19 mouse cellular contexts compared by ENCODE assay signal in the genomic region with DNA sequence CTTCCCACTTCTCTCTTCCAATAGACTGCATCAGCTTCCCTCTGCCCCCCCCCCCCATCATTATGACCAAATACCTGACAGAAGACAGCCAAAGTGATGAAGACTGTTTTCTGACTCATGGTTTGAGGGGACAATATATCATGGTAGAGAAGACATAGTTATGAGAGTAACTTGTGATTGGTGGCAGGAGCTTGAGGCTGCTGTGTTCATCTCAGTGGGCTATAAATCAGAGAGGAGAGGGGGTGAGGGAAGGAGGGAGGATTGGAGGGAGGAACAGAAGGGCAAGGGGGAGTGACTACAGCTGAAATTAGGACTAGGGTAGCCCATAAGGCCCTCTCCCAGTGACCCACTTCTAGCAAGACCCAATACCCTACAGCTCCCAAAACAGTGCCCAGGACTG.
DNase-seq lines count a peak whose midpoint lies in the region; ATAC-seq and TF ChIP-seq lines count a peak whose summit lies in the region.
"Had no signal": no experiment of that assay in that cellular context is flagged by ENCODE, and none has a peak within 500 bp of the region (broad histone marks: within the 10 kb centered on the region; RNA-seq: fewer than 3 reads in every experiment).

No protein-coding gene starts in this region.

- no peak for DNase-seq in hindbrain, embryonic 10.5 days (ENCODE audit: low spot score)
- DNase-seq in hindbrain, postnatal 0 days (ENCODE audit: low spot score), result no peak
- DNase-seq in kidney, postnatal 0 days (ENCODE audit: low spot score), result peak; percentile 84
- DNase-seq in kidney, postnatal 25 days, result no peak
- DNase-seq in brain, embryonic 14.5 days (ENCODE audit: low read depth), result peak; percentile 41
- no peak for DNase-seq in embryonic facial prominence, embryonic 10.5 days (ENCODE audit: low spot score)
- no peak for DNase-seq in spleen, postnatal 4 days (ENCODE audit: low spot score in 2 of 2)
- DNase-seq: adrenal gland, adult 2 months; adrenal gland, postnatal 25 days; cerebellum, adult 2 months; cerebellum, postnatal 10 days; embryo, embryonic 11 days; gastrocnemius, adult 2 months; gastrocnemius, postnatal 25 days; heart, postnatal 4 days had no signal

- ATAC-seq in hindbrain, postnatal 0 days, result no peak
- ATAC-seq in kidney, postnatal 0 days (replicated peaks; ENCODE audit: low FRiP score, low read depth), result no peak; the same call in 1 of the 2 replicates
- ATAC-seq: forebrain, embryonic 13.5 days had no signal

- no peak overlapping the region for H3K4me2 ChIP-seq in hindbrain, postnatal 0 days (ENCODE audit: low read depth, low read length)
- no peak overlapping the region for H3K4me2 ChIP-seq in kidney, postnatal 0 days (ENCODE audit: low read length)
- H3K4me2 ChIP-seq: embryonic facial prominence, embryonic 13.5 days; forebrain, embryonic 13.5 days; heart, embryonic 13.5 days; hindbrain, embryonic 13.5 days had no signal

- no peaks in the 10 kb centered on the region for H3K9me3 ChIP-seq in hindbrain, embryonic 10.5 days
- H3K9me3 ChIP-seq in hindbrain, postnatal 0 days (ENCODE audit: low read length), result no peaks in the 10 kb centered on the region
- no peaks in the 10 kb centered on the region for H3K9me3 ChIP-seq in kidney, postnatal 0 days (replicated peaks; ENCODE audit: low read length)
- no peaks in the 10 kb centered on the region for H3K9me3 ChIP-seq in embryonic facial prominence, embryonic 10.5 days
- H3K9me3 ChIP-seq: embryonic facial prominence, embryonic 13.5 days; forebrain, embryonic 13.5 days; heart, embryonic 13.5 days; hindbrain, embryonic 13.5 days had no signal

- peak overlapping the region; percentile 73 for H3K27ac ChIP-seq in hindbrain, embryonic 10.5 days
- no peak overlapping the region for H3K27ac ChIP-seq in hindbrain, postnatal 0 days
- H3K27ac ChIP-seq in kidney, postnatal 0 days, result no peak overlapping the region; the same call in 1 of the 2 replicates
- H3K27ac ChIP-seq in embryonic facial prominence, embryonic 10.5 days (replicated peaks), result peak overlapping the region; percentile 21; the same call in 1 of the 2 replicates
- H3K27ac ChIP-seq: embryonic facial prominence, embryonic 13.5 days; forebrain, embryonic 13.5 days; gastrocnemius, adult 2 months; heart, embryonic 13.5 days; hindbrain, embryonic 13.5 days had no signal

- H3K36me3 ChIP-seq in hindbrain, embryonic 10.5 days, result no peaks in the 10 kb centered on the region
- H3K36me3 ChIP-seq in hindbrain, postnatal 0 days (ENCODE audit: insufficient read depth, low read length), result no peaks in the 10 kb centered on the region
- no peaks in the 10 kb centered on the region for H3K36me3 ChIP-seq in kidney, postnatal 0 days (ENCODE audit: insufficient read depth, low read length)
- H3K36me3 ChIP-seq in embryonic facial prominence, embryonic 10.5 days (replicated peaks), result no peaks in the 10 kb centered on the region
- H3K36me3 ChIP-seq: embryonic facial prominence, embryonic 13.5 days; heart, embryonic 13.5 days; hindbrain, embryonic 13.5 days had no signal

- TF ChIP-seq CTCF in hindbrain, postnatal 0 days (IDR thresholded peaks at IDR 0.05; ENCODE audit: low read depth), result no peak
- no peak for TF ChIP-seq CTCF in kidney, postnatal 0 days (IDR thresholded peaks at IDR 0.05; ENCODE audit: low read depth)
- TF ChIP-seq CTCF in brain, embryonic 14.5 days (IDR thresholded peaks at IDR 0.05; ENCODE audit: borderline replicate concordance, extremely low read depth, insufficient read depth, insufficient read length), result no peak

- peaks cover 57% of the 10 kb centered on the region for H3K4me1 ChIP-seq in hindbrain, embryonic 10.5 days (replicated peaks)
- peaks cover 8% of the 10 kb centered on the region; the same call in 1 of the 2 replicates for H3K4me1 ChIP-seq in hindbrain, postnatal 0 days (ENCODE audit: insufficient read depth, low read length)
- H3K4me1 ChIP-seq in kidney, postnatal 0 days (replicated peaks; ENCODE audit: insufficient read depth, low read length), result peaks cover 18% of the 10 kb centered on the region; the same call in 1 of the 2 replicates
- H3K4me1 ChIP-seq in embryonic facial prominence, embryonic 10.5 days, result peaks cover 57% of the 10 kb centered on the region

- no peak overlapping the region for H3K9ac ChIP-seq in hindbrain, postnatal 0 days (replicated peaks; ENCODE audit: low read length)
- H3K9ac ChIP-seq in kidney, postnatal 0 days (ENCODE audit: low read depth, low read length), result no peak overlapping the region
- H3K9ac ChIP-seq: embryonic facial prominence, embryonic 13.5 days; forebrain, embryonic 13.5 days; heart, embryonic 13.5 days; hindbrain, embryonic 13.5 days had no signal

- H3K4me3 ChIP-seq in hindbrain, embryonic 10.5 days, result no peak overlapping the region
- no peak overlapping the region for H3K4me3 ChIP-seq in hindbrain, postnatal 0 days (ENCODE audit: low read length)
- H3K4me3 ChIP-seq in kidney, postnatal 0 days (replicated peaks; ENCODE audit: low read depth, low read length), result no peak overlapping the region
- no peak overlapping the region for H3K4me3 ChIP-seq in embryonic facial prominence, embryonic 10.5 days
- H3K4me3 ChIP-seq: embryonic facial prominence, embryonic 13.5 days; forebrain, embryonic 13.5 days; gastrocnemius, adult 2 months; heart, embryonic 13.5 days; hindbrain, embryonic 13.5 days had no signal

- no peaks in the 10 kb centered on the region for H3K27me3 ChIP-seq in hindbrain, embryonic 10.5 days (ENCODE audit: insufficient read depth, poor library complexity, severe bottlenecking)
- H3K27me3 ChIP-seq in hindbrain, postnatal 0 days (ENCODE audit: insufficient read depth, low read length), result no peaks in the 10 kb centered on the region
- no peaks in the 10 kb centered on the region for H3K27me3 ChIP-seq in kidney, postnatal 0 days (ENCODE audit: insufficient read depth, low read length)
- H3K27me3 ChIP-seq in embryonic facial prominence, embryonic 10.5 days (replicated peaks; ENCODE audit: low read depth, poor library complexity, severe bottlenecking), result no peaks in the 10 kb centered on the region
- H3K27me3 ChIP-seq: embryonic facial prominence, embryonic 13.5 days; forebrain, embryonic 13.5 days; heart, embryonic 13.5 days; hindbrain, embryonic 13.5 days had no signal

- TF ChIP-seq POLR2A in brain, embryonic 14.5 days (IDR thresholded peaks at IDR 0.05; ENCODE audit: borderline replicate concordance, extremely low read depth, insufficient read depth, insufficient read length, poor library complexity, severe bottlenecking), result no peak

Comparison
In these comparisons a context has a peak if more than half of its experiments do, and no peak if none do; other contexts are left out.
1. DNase-seq: peak in kidney, postnatal 0 days (single experiment) and brain, embryonic 14.5 days (single experiment); none in hindbrain, embryonic 10.5 days (single experiment), hindbrain, postnatal 0 days (single experiment), kidney, postnatal 25 days (0 of 2), embryonic facial prominence, embryonic 10.5 days (single experiment) and spleen, postnatal 4 days (0 of 2).
2. H3K27ac ChIP-seq: peak in hindbrain, embryonic 10.5 days (single experiment) and embryonic facial prominence, embryonic 10.5 days (single experiment); none in hindbrain, postnatal 0 days (single experiment) and kidney, postnatal 0 days (single experiment).